Mouse (Mus musculus): ENCODE results near the gene Cbr4.

- no peak for TF ChIP-seq CTCF (IDR thresholded peaks at IDR 0.05; ENCODE audit: borderline replicate concordance, insufficient read depth, low read length)
- TF ChIP-seq POLR2A (IDR thresholded peaks at IDR 0.05; ENCODE audit: low read depth, low read length): no peak
Observed at GRCm38 (mm10) chr8:61466696-61467552, 20.6 kb upstream of the Cbr4 start.
